Mouse (Mus musculus) liver, embryonic 14.5 days (tissue): Measurements from ENCODE around the gene Bcr.

Experiments
- CTCF ChIP-seq: IDR thresholded peaks from 2 replicates; pipeline ENCODE4 v1.5.1; 2016; ENCODE audit warnings: antibody characterized with exemption, low read depth, control low read depth
- EP300 ChIP-seq: IDR thresholded peaks from 2 replicates; pipeline ENCODE4 v1.6.1; 2016; ENCODE audit warnings: antibody characterized with exemption, low read depth

- no peak for TF ChIP-seq CTCF
- no peak for TF ChIP-seq EP300
Observed at GRCm38 (mm10) chr10:75062189-75062561, 1.8 kb downstream of the Bcr start.
